Mouse (Mus musculus) cerebellum, adult (tissue): Measurements from ENCODE around the gene Cdh13.

Experiments used
- ATAC-seq: cut with Nextera tagmentation; 2 replicates; pipeline ENCODE4 v1.9.2; 2017; ENCODE audit warnings: mild to moderate bottlenecking, moderate library complexity, mixed read lengths; ENCODE audit not compliant: insufficient number of reproducible peaks, low FRiP score, low TSS enrichment

Cdh13 gene

GRCm38 (mm10) chr8:118437874-118438273 is 154.3 kb downstream of the Cdh13 start:
- no peak for ATAC-seq

GRCm38 (mm10) chr8:118439857-118440256 is 156.3 kb downstream of the Cdh13 start:
- no peak for ATAC-seq

- ATAC-seq = no peak
These were observed 159.8 kb downstream of the Cdh13 start for GRCm38 (mm10) chr8:118443361-118443760.

- ATAC-seq = no peak
These were observed 161.2 kb downstream of the Cdh13 start for GRCm38 (mm10) chr8:118444651-118445207.

GRCm38 (mm10) chr8:118446516-118446915 is 163.0 kb downstream of the Cdh13 start:
- ATAC-seq = no peak

- ATAC-seq = no peak
These were observed 164.5 kb downstream of the Cdh13 start for GRCm38 (mm10) chr8:118448011-118448410.

GRCm38 (mm10) chr8:118452445-118453103 is 169.0 kb downstream of the Cdh13 start:
- no peak for ATAC-seq

- ATAC-seq = no peak
These were observed 171.7 kb downstream of the Cdh13 start for GRCm38 (mm10) chr8:118455245-118455644.

GRCm38 (mm10) chr8:118465330-118465948 is 181.9 kb downstream of the Cdh13 start:
- ATAC-seq = no peak

- no peak for ATAC-seq
These were observed 194.1 kb downstream of the Cdh13 start for GRCm38 (mm10) chr8:118477587-118477986.

- ATAC-seq = no peak
These were observed 205.2 kb downstream of the Cdh13 start for GRCm38 (mm10) chr8:118488735-118489134.

GRCm38 (mm10) chr8:118502509-118502908 is 219.0 kb downstream of the Cdh13 start:
- no peak for ATAC-seq

- ATAC-seq = no peak
These were observed 225.9 kb downstream of the Cdh13 start for GRCm38 (mm10) chr8:118509426-118509825.

- no peak for ATAC-seq
These were observed 229.7 kb downstream of the Cdh13 start for GRCm38 (mm10) chr8:118513259-118513658.

GRCm38 (mm10) chr8:118515616-118516015 is 232.1 kb downstream of the Cdh13 start:
- ATAC-seq = no peak

- no peak for ATAC-seq
These were observed 233.5 kb downstream of the Cdh13 start for GRCm38 (mm10) chr8:118517071-118517470.

- ATAC-seq = no peak
These were observed 234.7 kb downstream of the Cdh13 start for GRCm38 (mm10) chr8:118518030-118518741.

- no peak for ATAC-seq
These were observed 235.2 kb downstream of the Cdh13 start for GRCm38 (mm10) chr8:118518742-118519102.

- ATAC-seq = no peak
These were observed 240.4 kb downstream of the Cdh13 start for GRCm38 (mm10) chr8:118523922-118524321.

GRCm38 (mm10) chr8:118538816-118539558 is 255.5 kb downstream of the Cdh13 start:
- no peak for ATAC-seq

GRCm38 (mm10) chr8:118539559-118539819 is 256.0 kb downstream of the Cdh13 start:
- ATAC-seq = no peak
